Mouse (Mus musculus): ENCODE measurements around the gene Sec24b. TPM values are rescaled to one million over a fixed set of nuclear protein-coding genes. Genes with fewer than 3 reads are reported as not detected.

Gene Sec24b
- polyA plus RNA-seq, 1 experiment from 2014 or later, result 25.3 TPM

DNA sequence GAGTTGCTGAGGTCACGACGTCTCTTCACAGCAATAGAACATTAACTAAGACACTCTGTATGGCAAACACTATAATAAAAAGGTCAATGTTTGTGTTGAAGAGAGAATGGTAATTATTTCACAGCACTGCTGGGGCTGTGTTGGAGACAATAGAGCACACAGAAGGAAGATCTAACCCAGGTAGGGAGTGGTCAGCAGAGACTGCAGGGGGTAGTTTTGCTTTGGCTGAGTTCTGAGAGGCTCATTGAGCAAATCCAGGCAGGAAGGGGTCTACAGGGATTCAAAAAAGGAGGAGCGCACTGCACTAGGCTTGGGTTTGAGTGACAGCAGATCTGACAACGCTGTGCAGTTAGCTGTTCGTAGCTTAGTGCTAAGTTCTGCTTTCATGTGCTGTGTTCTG lies 85.0 kb downstream of the Sec24b start:
- Histone ChIP-seq H3K4me2 (no peak overlapping the region), H3K9me3 (no peaks in the 10 kb centered on the region), H3K36me3 (peaks cover under 1% of the 10 kb centered on the region), H3K27ac (replicated peaks) (no peak overlapping the region), H3K9ac (no peak overlapping the region), H3K27me3 (replicated peaks) (peaks cover 4% of the 10 kb centered on the region; the same call in 1 of the 2 replicates), H3K4me3 (no peak overlapping the region), H3K4me1 (peaks cover under 1% of the 10 kb centered on the region; the same call in 1 of the 2 replicates)
- no peak for ATAC-seq (ENCODE audit: extremely low read depth, insufficient number of reproducible peaks, low FRiP score, low TSS enrichment)
- 63% methylated on average over 5 of the region's 5 CpGs for WGBS

DNA sequence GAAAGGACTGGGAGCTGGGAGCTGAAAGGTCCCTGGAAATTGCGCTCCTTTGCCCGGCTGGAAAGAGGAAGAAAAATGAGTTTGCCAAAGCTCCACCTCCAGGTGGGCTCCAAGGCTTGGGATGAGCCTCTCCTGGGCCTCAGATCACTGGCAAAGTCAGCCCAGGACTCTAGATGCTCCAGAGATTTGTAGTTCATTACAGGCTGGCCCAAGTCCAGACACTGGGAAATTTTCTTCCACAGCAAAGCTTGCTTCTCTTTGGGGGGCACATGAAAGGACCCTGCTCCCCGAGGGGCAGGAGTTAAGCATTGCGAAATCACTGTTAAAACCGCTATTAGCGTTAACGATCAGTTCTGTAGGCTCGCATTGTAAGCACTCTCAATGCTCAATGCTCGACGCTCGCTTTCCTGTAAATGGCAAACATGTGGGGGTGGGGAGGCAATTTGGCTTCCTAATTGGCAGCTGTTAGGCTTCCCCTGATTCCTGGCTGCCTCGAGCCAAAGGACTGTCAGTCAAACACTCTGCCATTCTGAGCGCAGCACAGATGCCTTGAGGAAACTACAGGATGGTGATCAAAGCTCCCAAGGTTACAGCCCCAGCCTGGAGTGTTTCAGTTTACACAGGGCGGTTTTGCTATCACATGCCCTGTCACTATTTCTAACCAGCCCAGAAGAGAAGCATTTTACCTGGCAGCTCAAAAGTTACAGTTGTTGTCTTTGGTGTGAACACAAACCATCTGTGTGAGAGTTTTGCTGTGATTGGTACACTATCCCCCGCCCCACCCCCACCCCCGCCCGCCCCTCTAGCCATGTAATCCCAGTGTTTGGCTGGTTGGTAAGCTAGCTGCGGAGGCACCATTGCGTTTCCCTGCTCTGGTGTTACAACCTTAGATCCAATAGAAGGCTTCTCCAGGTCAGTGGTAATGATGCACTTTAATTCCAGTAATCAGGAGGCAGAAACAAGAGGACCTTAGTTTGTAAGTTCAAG lies 90.5 kb downstream of the Sec24b start:
- ATAC-seq (ENCODE audit: extremely low read depth, insufficient number of reproducible peaks, low FRiP score, low TSS enrichment), result no peak; the same call in 1 of the 2 replicates
- Histone ChIP-seq H3K27me3 (replicated peaks) (peaks cover 41% of the 10 kb centered on the region), H3K4me2 (peak overlapping the region; percentile 91), H3K9ac (peak overlapping the region; percentile 74), H3K4me3 (peak overlapping the region; percentile 61), H3K4me1 (peaks cover 16% of the 10 kb centered on the region), H3K36me3 (no peaks in the 10 kb centered on the region), H3K27ac (replicated peaks) (no peak overlapping the region), H3K9me3 (no peaks in the 10 kb centered on the region)
- 15% methylated on average over 19 of the region's 19 CpGs for WGBS

DNA sequence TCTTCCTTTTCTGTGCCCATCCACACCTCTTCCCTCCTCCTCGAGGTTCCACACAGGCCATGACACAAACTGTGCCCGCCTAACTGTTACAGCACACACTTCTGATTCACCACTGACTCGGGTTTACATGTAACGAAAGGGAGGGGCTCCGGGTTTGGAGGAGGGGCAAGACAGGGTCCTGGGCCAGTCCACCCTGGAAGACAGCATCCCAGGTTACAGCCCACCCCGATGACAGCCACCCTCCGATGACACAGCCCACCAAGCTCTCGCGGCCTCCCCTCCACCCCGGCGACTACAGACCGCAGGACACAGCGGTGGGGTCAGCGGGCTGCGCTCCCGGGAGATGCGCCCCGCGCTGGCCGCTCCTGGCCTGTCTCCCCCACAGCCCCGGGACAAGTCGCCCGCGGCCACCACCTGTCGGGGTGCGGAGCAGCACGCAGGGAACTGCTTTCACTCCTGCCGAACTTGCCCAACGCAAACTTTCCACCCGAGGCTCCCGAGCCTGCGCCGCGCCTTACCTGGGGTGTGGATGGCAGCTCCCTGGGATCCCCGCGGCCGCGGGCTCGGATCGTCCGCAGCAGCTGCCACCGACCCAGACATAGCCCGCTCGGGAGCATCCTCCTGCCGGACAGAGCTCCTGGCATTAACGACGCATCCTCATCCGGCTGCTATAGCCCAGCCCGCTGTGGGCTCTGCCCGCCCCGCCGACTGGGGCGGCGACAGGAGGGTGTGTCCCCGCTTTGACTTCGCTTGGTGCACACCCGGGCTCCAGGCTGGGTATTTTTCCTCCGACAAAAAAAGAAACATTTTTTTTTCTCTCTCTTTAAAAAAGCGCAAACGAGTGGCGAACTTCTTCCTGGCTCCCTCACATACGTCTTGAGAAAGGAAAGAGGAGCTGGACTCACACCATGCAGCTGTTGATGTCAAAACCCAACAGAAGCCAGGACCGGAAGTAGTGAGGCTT lies 91.6 kb downstream of the Sec24b start, which contains the start of gene Mcub:
Gene Mcub (minus strand): TSS at position 775 of the 964 bp plus-strand sequence.
- peak within 1 kb of the TSS; percentile 61 for H3K4me3 ChIP-seq
- WGBS, result under 1% methylated on average over 63 of the region's 63 CpGs
- H3K36me3 ChIP-seq, result no peaks in the 10 kb centered on the region
- no peaks in the 10 kb centered on the region for H3K9me3 ChIP-seq
- H3K27ac ChIP-seq (replicated peaks), result no peak within 1 kb of the TSS
- H3K4me1 ChIP-seq, result peaks cover 16% of the 10 kb centered on the region
- peak; percentile 51; the same call in 1 of the 2 replicates for ATAC-seq (ENCODE audit: extremely low read depth, insufficient number of reproducible peaks, low FRiP score, low TSS enrichment)
- H3K4me2 ChIP-seq, result peak within 1 kb of the TSS; percentile 91
- H3K9ac ChIP-seq, result peak within 1 kb of the TSS; percentile 74
- peaks cover 41% of the 10 kb centered on the region for H3K27me3 ChIP-seq (replicated peaks)

DNA sequence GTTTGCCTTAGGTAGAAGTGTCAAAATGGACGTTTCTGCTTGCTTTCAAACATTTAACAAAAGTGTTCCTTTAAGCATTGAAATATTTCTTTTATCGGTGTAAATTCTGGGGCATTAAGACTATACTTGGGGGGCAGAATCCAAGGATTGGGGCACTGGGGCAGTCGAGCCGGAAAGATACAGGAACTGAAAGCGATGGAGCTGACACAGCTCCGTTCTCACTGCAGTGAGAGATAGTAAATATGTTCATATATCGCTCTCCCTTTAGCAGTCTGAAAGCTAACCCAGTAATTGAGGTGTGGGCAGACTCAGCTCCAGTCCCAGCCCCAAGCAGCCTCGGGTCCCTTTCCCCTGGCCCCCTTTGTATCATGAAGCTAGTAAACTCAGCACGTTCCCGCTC lies 92.3 kb downstream of the Sec24b start:
- Histone ChIP-seq H3K4me1 (peaks cover 16% of the 10 kb centered on the region), H3K4me2 (peak overlapping the region; percentile 91), H3K27ac (replicated peaks) (no peak overlapping the region), H3K9ac (peak overlapping the region; percentile 74), H3K36me3 (no peaks in the 10 kb centered on the region), H3K9me3 (no peaks in the 10 kb centered on the region), H3K4me3 (peak overlapping the region; percentile 61), H3K27me3 (replicated peaks) (peaks cover 41% of the 10 kb centered on the region)
- no peak for ATAC-seq (ENCODE audit: extremely low read depth, insufficient number of reproducible peaks, low FRiP score, low TSS enrichment)
- WGBS, result 32% methylated on average over 10 of the region's 10 CpGs

DNA sequence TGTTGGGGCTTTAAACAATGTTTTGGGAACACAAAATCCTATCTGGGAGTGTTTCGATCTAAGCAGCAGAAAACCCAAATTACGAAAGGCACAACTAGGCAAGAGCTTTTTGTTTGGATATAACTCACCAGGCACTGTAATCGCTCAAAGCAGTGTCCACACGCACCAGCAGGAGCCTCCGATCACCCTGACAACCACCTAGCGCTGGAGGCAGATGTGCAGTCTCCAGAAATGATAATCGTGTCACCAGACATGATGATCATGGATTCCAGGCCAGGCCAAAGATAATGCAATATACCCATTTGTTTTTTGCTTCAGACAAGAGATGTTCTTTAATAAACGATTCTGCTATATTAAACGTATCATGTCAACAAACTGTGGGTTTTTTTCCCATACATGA lies 93.5 kb downstream of the Sec24b start:
- Histone ChIP-seq H3K27me3 (replicated peaks) (peaks cover 41% of the 10 kb centered on the region), H3K4me2 (no peak overlapping the region), H3K4me1 (peaks cover 16% of the 10 kb centered on the region), H3K36me3 (no peaks in the 10 kb centered on the region), H3K4me3 (no peak overlapping the region), H3K9ac (no peak overlapping the region), H3K9me3 (no peaks in the 10 kb centered on the region), H3K27ac (replicated peaks) (no peak overlapping the region)
- no peak for ATAC-seq (ENCODE audit: extremely low read depth, insufficient number of reproducible peaks, low FRiP score, low TSS enrichment)
- 77% methylated on average over 9 of the region's 9 CpGs for WGBS

DNA sequence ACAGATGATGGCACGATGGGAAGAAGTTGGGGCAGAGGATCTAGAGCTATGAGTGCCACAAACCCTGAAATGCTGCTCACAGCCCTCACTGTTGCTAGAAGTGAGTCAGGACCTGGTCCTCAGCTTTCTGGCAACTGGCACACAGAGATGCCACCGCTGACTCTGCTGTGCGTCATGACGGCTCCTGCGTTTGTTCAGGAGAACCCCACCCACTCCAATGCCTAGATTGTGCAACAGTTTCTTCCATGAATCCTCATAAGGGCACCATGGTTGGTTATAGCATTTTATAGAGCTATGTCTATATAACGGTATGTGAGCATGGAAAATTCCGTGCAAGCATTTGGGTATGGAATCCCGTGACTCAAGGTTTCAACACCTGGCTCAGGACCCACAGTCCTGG lies 96.7 kb downstream of the Sec24b start:
- Histone ChIP-seq H3K27ac (replicated peaks) (no peak overlapping the region), H3K4me3 (no peak overlapping the region), H3K27me3 (replicated peaks) (peaks cover 28% of the 10 kb centered on the region), H3K4me1 (peaks cover 4% of the 10 kb centered on the region; the same call in 1 of the 2 replicates), H3K9me3 (no peaks in the 10 kb centered on the region), H3K4me2 (no peak overlapping the region), H3K9ac (no peak overlapping the region), H3K36me3 (no peaks in the 10 kb centered on the region)
- no peak for ATAC-seq (ENCODE audit: extremely low read depth, insufficient number of reproducible peaks, low FRiP score, low TSS enrichment)
- 87% methylated on average over 8 of the region's 8 CpGs for WGBS

DNA sequence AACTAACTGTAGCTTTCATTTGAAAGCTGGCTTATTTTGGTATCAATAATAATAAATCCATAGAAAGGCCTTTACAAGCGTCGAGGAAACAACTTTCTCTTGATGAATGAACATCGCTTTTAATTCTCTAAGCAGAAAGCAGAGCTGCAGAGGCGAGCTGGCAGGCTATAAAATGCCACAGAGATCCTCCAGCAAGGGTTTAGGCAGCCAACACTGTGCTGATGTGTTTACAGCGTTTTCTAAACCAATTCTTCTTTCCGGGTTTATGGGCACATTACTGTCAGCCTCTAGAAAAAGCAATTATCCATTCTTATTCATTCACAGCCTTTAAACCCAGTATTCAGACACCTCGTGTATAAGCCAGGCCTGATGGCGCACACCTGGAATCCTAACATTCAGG lies 98.8 kb downstream of the Sec24b start:
- no peak for ATAC-seq (ENCODE audit: extremely low read depth, insufficient number of reproducible peaks, low FRiP score, low TSS enrichment)
- peaks cover 9% of the 10 kb centered on the region for H3K27me3 ChIP-seq (replicated peaks)
- 74% methylated on average over 8 of the region's 8 CpGs for WGBS
- H3K4me1 ChIP-seq, result no peaks in the 10 kb centered on the region
- H3K4me2 ChIP-seq, result no peak overlapping the region
- no peak overlapping the region for H3K9ac ChIP-seq
- H3K36me3 ChIP-seq, result no peaks in the 10 kb centered on the region
- H3K9me3 ChIP-seq, result no peaks in the 10 kb centered on the region
- no peak overlapping the region for H3K27ac ChIP-seq (replicated peaks)
- H3K4me3 ChIP-seq, result no peak overlapping the region

DNA sequence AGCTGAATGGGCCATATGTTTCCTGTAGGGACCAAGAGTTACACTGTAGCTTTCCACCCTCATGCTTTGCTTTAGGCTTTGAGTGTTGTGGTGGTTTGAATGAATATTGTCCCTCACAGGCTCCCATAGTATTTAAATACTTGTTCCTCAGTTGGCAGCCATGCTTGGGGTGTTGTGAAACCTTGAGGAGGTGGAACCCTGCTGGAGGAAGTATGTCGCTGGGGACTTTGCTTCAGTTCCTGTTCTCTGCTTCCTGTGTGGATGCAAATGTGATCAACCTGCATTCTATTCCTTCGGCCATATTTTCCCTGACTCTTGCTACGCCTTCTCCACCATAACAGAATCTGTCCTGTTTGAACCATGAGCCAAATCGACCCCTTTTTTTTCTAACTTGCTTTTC lies 108.1 kb downstream of the Sec24b start:
- no peak overlapping the region for H3K27ac ChIP-seq (replicated peaks)
- H3K36me3 ChIP-seq, result no peaks in the 10 kb centered on the region
- H3K4me3 ChIP-seq, result no peak overlapping the region
- no peaks in the 10 kb centered on the region for H3K27me3 ChIP-seq (replicated peaks)
- 78% methylated on average over 4 of the region's 4 CpGs for WGBS
- no peak overlapping the region for H3K4me2 ChIP-seq
- H3K9ac ChIP-seq, result no peak overlapping the region
- no peaks in the 10 kb centered on the region for H3K9me3 ChIP-seq
- no peaks in the 10 kb centered on the region for H3K4me1 ChIP-seq
- ATAC-seq (ENCODE audit: extremely low read depth, insufficient number of reproducible peaks, low FRiP score, low TSS enrichment), result no peak

DNA sequence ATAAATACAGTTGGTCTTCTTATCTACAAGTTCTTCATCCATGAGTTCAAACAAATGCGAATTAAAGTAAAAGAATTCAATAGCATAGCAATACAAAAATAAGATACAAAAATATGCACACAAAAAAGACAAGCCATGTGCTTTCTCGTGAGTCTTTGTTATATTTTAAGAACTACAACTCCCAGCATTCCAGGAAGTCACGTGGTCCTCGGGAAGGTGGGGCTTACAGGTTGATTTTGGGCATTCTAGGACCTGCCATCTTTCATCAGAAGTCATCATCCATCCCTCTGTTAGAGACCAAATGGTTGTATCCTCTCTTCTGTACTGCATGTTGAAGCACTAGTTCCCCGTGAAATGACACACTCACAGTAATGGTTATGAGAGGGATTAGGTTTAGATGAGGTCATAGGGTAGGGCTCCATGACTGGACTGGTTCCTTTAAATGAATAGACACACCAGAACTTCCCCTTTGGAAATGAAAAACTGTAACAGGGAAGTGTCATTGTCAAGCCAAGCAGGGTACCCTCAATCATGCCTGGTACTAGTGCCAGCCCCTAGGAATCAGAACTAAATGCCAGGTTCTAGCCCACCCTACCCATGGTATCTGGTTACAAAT lies 112.1 kb downstream of the Sec24b start:
- no peak overlapping the region for H3K27ac ChIP-seq (replicated peaks)
- no peak overlapping the region for H3K4me2 ChIP-seq
- H3K9ac ChIP-seq, result no peak overlapping the region
- no peaks in the 10 kb centered on the region for H3K27me3 ChIP-seq (replicated peaks)
- WGBS, result 73% methylated on average over 5 of the region's 5 CpGs
- H3K9me3 ChIP-seq, result no peaks in the 10 kb centered on the region
- no peaks in the 10 kb centered on the region for H3K36me3 ChIP-seq
- no peaks in the 10 kb centered on the region for H3K4me1 ChIP-seq
- no peak overlapping the region for H3K4me3 ChIP-seq
- ATAC-seq (ENCODE audit: extremely low read depth, insufficient number of reproducible peaks, low FRiP score, low TSS enrichment), result no peak

DNA sequence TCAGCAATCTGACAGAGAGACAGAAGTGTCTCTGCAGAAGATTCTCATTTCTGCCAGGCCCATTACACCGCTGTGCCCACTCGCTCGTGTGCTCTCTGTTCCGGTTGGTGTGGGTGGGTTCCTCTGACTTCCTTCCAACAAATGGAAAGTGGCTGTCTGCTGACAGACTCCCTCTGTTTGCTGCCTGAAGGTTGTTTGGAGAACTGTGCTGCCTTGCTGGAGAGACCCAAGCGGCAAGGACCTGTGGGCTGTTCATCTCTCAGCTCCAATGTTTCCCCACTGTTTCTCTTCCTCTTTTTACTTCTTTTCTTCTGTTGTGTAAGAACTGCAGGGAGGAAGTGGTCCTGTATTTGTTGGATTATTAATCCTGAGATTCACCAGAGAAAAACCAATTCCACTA lies 113.0 kb downstream of the Sec24b start:
- ATAC-seq (ENCODE audit: extremely low read depth, insufficient number of reproducible peaks, low FRiP score, low TSS enrichment), result no peak
- Histone ChIP-seq H3K4me1 (no peaks in the 10 kb centered on the region), H3K4me2 (no peak overlapping the region), H3K27me3 (replicated peaks) (no peaks in the 10 kb centered on the region), H3K4me3 (no peak overlapping the region), H3K36me3 (no peaks in the 10 kb centered on the region), H3K27ac (replicated peaks) (no peak overlapping the region), H3K9ac (no peak overlapping the region), H3K9me3 (no peaks in the 10 kb centered on the region)
- 77% methylated on average over 5 of the region's 5 CpGs for WGBS
